Mouse (Mus musculus) adipocyte (in vitro differentiated cells): Measurements from ENCODE around the gene Olfr1241.

ENCODE experiments used
- DNase-seq: peaks from one replicate; pipeline ENCODE4 v3.0.0-alpha.2; 2016; ENCODE audit warnings: low spot score

Gene Olfr1241

GRCm38 (mm10) chr2:89487026-89487425 is at the start of gene Olfr1241:
TSS of gene Olfr1241 (minus strand) at chr2:89487126.
- no peak for DNase-seq

- no peak for DNase-seq
Measured at GRCm38 (mm10) chr2:89531387-89531786, 44.5 kb upstream of the Olfr1241 start, which contains the start of gene Olfr1243. TSS of gene Olfr1243 (minus strand) at chr2:89531487.

GRCm38 (mm10) chr2:89498235-89498634 is 11.3 kb upstream of the Olfr1241 start, which contains the start of gene Olfr1242:
TSS of gene Olfr1242 (minus strand) at chr2:89498335.
- no peak for DNase-seq

GRCm38 (mm10) chr2:89442900-89443299 is 44.0 kb downstream of the Olfr1241 start, which contains the start of gene Olfr1240:
TSS of gene Olfr1240 (minus strand) at chr2:89443000.
- DNase-seq, result no peak
